14 mouse cellular contexts compared by ENCODE assay signal in genomic region chr13:90545816-90546215, GRCm38 (mm10).
"Had no signal": no experiment of that assay in that cellular context is flagged by ENCODE, and none has a peak within 500 bp of the region (broad histone marks: within the 10 kb centered on the region; RNA-seq: fewer than 3 reads in every experiment).

No protein-coding gene starts in this region.

- DNase-seq: lung, adult 18-20 months; lung, embryonic 14.5 days; lung, postnatal 10 days; lung, postnatal 4 days; midbrain, embryonic 14.5 days; right cerebral cortex, postnatal 14 days; thymus, postnatal 25 days; thymus, postnatal 4 days had no signal

- H3K27ac ChIP-seq: midbrain, embryonic 10.5 days; midbrain, embryonic 12.5 days; neural tube, embryonic 12.5 days; stomach, embryonic 15.5 days; stomach, postnatal 0 days had no signal

- H3K4me1 ChIP-seq: midbrain, embryonic 10.5 days; midbrain, embryonic 12.5 days; neural tube, embryonic 12.5 days; stomach, embryonic 15.5 days had no signal

- H3K36me3 ChIP-seq: midbrain, embryonic 10.5 days; midbrain, embryonic 12.5 days; neural tube, embryonic 12.5 days; stomach, embryonic 15.5 days had no signal

- H3K4me2 ChIP-seq: lung, embryonic 14.5 days; midbrain, embryonic 12.5 days; neural tube, embryonic 12.5 days; stomach, embryonic 15.5 days had no signal

- H3K9me3 ChIP-seq: midbrain, embryonic 10.5 days; midbrain, embryonic 12.5 days; neural tube, embryonic 12.5 days; stomach, embryonic 15.5 days had no signal

- H3K4me3 ChIP-seq: midbrain, embryonic 10.5 days; midbrain, embryonic 12.5 days; neural tube, embryonic 12.5 days; stomach, embryonic 15.5 days had no signal

- H3K9ac ChIP-seq: lung, embryonic 14.5 days; midbrain, embryonic 12.5 days; neural tube, embryonic 12.5 days; stomach, embryonic 15.5 days had no signal

- H3K27me3 ChIP-seq: midbrain, embryonic 12.5 days; neural tube, embryonic 12.5 days; stomach, embryonic 15.5 days had no signal

- ATAC-seq: midbrain, embryonic 16.5 days had no signal
